Mouse (Mus musculus) liver, embryonic 11.5 days (tissue): ENCODE results near the gene Vmn1r36. TPM values are rescaled to one million over a fixed set of nuclear protein-coding genes. Genes with fewer than 3 reads are reported as not detected.
"Not testable (repeated sequence)": the region's sequence is repeated elsewhere in the genome, so short reads cannot be mapped to it uniquely, and the experiment has no call there.

Source experiments
- ATAC-seq: fragments of 200-750 bp; cut with Nextera tagmentation; replicated peaks from 2 replicates; pipeline ENCODE4 v1.8.0; 2017; ENCODE audit warnings: moderate number of reproducible peaks, mild to moderate bottlenecking, moderate TSS enrichment, moderate library complexity; ENCODE audit not compliant: low FRiP score
- DNase-seq: peaks from one replicate; pipeline ENCODE4 v3.0.0-alpha.2; 2017; ENCODE audit warnings: low spot score
- H3K27ac ChIP-seq: fragments of 300-500 bp; sonication (generic); 2 replicates; pipeline ENCODE4 v1.5.1; 2014; ENCODE audit warnings: mild to moderate bottlenecking, low read depth, low read length, control low read depth
- H3K27me3 ChIP-seq: fragments of 300-500 bp; sonication (generic); replicated peaks from 2 replicates; pipeline ENCODE4 v1.6.1; 2014; ENCODE audit warnings: low read length, mixed read lengths; ENCODE audit not compliant: control insufficient read depth, insufficient read depth
- H3K36me3 ChIP-seq: fragments of 300-500 bp; sonication (generic); 2 replicates; pipeline ENCODE4 v1.6.1; 2014; ENCODE audit warnings: mild to moderate bottlenecking, low read length, moderate library complexity, mixed read lengths; ENCODE audit not compliant: control insufficient read depth, insufficient read depth
- H3K4me1 ChIP-seq: fragments of 300-500 bp; sonication (generic); replicated peaks from 2 replicates; pipeline ENCODE4 v1.6.1; 2014; ENCODE audit warnings: low read length, mixed read lengths; ENCODE audit not compliant: control insufficient read depth, insufficient read depth
- H3K4me2 ChIP-seq: fragments of 300-500 bp; sonication (generic); 2 replicates; pipeline ENCODE4 v1.6.1; 2014; ENCODE audit warnings: mild to moderate bottlenecking, control low read depth, moderate library complexity
- H3K4me3 ChIP-seq: fragments of 300-500 bp; sonication (generic); 2 replicates; pipeline ENCODE4 v1.5.1; 2014; ENCODE audit warnings: low read depth, low read length, control low read depth
- H3K9ac ChIP-seq: fragments of 300-500 bp; sonication (generic); 2 replicates; pipeline ENCODE4 v1.6.1; 2014; ENCODE audit warnings: low read depth, low read length, control low read depth
- H3K9me3 ChIP-seq: fragments of 300-500 bp; sonication (generic); 2 replicates; pipeline ENCODE4 v1.6.1; 2016; ENCODE audit warnings: low read length, inconsistent platforms, mixed read lengths; ENCODE audit not compliant: control insufficient read depth
- WGBS: fragments of 180-500 bp; shearing (Covaris S2); extraction: QIAGEN DNeasy Blood & Tissue Kit; methylation state at CpG from one replicate; pipeline ENCODE4 v1.1.7; 2014; 5-methylcytosine and 5-hydroxymethylcytosine counted together
- polyA plus RNA-seq: library from polyadenylated mRNA; unstranded; fragments of >200 nt; fragmentation: Nextera tagmentation; extraction: Ambion mirVana; gene quantifications from 2 replicates; pipeline ENCODE4 v1.2.1, GENCODE M21; 2014

The Vmn1r36 gene
- polyA plus RNA-seq, result not detected in 2 replicates

GRCm38 (mm10) chr6:66719068-66719467 is at the start of gene Vmn1r36:
Gene Vmn1r36 (minus strand): TSS chr6:66719168.
- not testable (repeated sequence) for H3K4me2 ChIP-seq, H3K27ac ChIP-seq, H3K4me3 ChIP-seq, H3K9me3 ChIP-seq, ATAC-seq, H3K36me3 ChIP-seq, H3K4me1 ChIP-seq, DNase-seq, H3K27me3 ChIP-seq, H3K9ac ChIP-seq
- whole genome bisulfite sequencing, result 47% methylated on average over 2 of the region's 2 CpGs

GRCm38 (mm10) chr6:66729082-66729481 is 10.1 kb upstream of the Vmn1r36 start, which contains the start of gene Vmn1r37:
Gene Vmn1r37 (plus strand): TSS chr6:66729382.
- H3K4me2 ChIP-seq, H3K9ac ChIP-seq, H3K9me3 ChIP-seq, H3K27me3 ChIP-seq, H3K4me1 ChIP-seq, H3K27ac ChIP-seq, H3K36me3 ChIP-seq, DNase-seq, ATAC-seq, H3K4me3 ChIP-seq: not testable (repeated sequence)

- no peak overlapping the region for H3K4me3 ChIP-seq
- no peak overlapping the region for H3K27ac ChIP-seq
- H3K4me2 ChIP-seq, result no peak overlapping the region
- H3K36me3 ChIP-seq, result no peaks in the 10 kb centered on the region
- no peak overlapping the region for H3K9ac ChIP-seq
- ATAC-seq, result peak; percentile 68
- no peaks in the 10 kb centered on the region for H3K9me3 ChIP-seq
- 41% methylated on average over 3 of the region's 3 CpGs for WGBS
- no peak for DNase-seq
- no peaks in the 10 kb centered on the region for H3K4me1 ChIP-seq
- H3K27me3 ChIP-seq, result no peaks in the 10 kb centered on the region
Observed at GRCm38 (mm10) chr6:66713854-66714253, 5.1 kb downstream of the Vmn1r36 start.

- no peak for ATAC-seq
- Histone ChIP-seq H3K4me2 (no peak overlapping the region), H3K9ac (no peak overlapping the region), H3K4me1 (no peaks in the 10 kb centered on the region), H3K27ac (no peak overlapping the region), H3K4me3 (no peak overlapping the region), H3K36me3 (no peaks in the 10 kb centered on the region), H3K27me3 (no peaks in the 10 kb centered on the region), H3K9me3 (no peaks in the 10 kb centered on the region)
- no peak for DNase-seq
Observed at GRCm38 (mm10) chr6:66708901-66709300, 10.1 kb downstream of the Vmn1r36 start.

- Histone ChIP-seq H3K36me3 (no peaks in the 10 kb centered on the region), H3K9me3 (no peaks in the 10 kb centered on the region), H3K4me3 (no peak within 1 kb of the TSS), H3K27me3 (no peaks in the 10 kb centered on the region), H3K4me2 (no peak within 1 kb of the TSS), H3K9ac (no peak within 1 kb of the TSS), H3K27ac (no peak within 1 kb of the TSS), H3K4me1 (no peaks in the 10 kb centered on the region)
- no peak for DNase-seq
- no peak for ATAC-seq
- 74% methylated on average over 3 of the region's 3 CpGs for WGBS
Observed at GRCm38 (mm10) chr6:66685806-66686205, 33.2 kb downstream of the Vmn1r36 start, which contains the start of gene Vmn1r35. Gene Vmn1r35 (minus strand): TSS chr6:66685906.

Other genes starting within 250 kb of the Vmn1r36 start
- 131 and 137 TPM in 2 replicates for gene Mad2l1, start 183.8 kb downstream of the Vmn1r36 start, polyA plus RNA-seq
- gene Vmn1r32, start 159.1 kb downstream of the Vmn1r36 start, polyA plus RNA-seq, result 0.09 TPM in 1 of 2 replicates, not detected in the other
- gene Vmn1r33, start 100.9 kb downstream of the Vmn1r36 start, polyA plus RNA-seq, result not detected in 2 replicates
- gene Vmn1r34, start 75.3 kb downstream of the Vmn1r36 start, polyA plus RNA-seq, result not detected in 2 replicates
- not detected in 2 replicates for gene Vmn1r35, start 33.3 kb downstream of the Vmn1r36 start, polyA plus RNA-seq
- gene Vmn1r37, start 10.2 kb upstream of the Vmn1r36 start, polyA plus RNA-seq, result not detected in 2 replicates
- gene Vmn1r38, start 63.5 kb upstream of the Vmn1r36 start, polyA plus RNA-seq, result not detected in 2 replicates
- not detected in 2 replicates for gene Vmn1r39, start 91.4 kb upstream of the Vmn1r36 start, polyA plus RNA-seq
- gene Gng12, start 177.2 kb upstream of the Vmn1r36 start, polyA plus RNA-seq, result 51.5 and 59.6 TPM in 2 replicates